ENCODE assay signal across 26 mouse cellular contexts in the genomic region with DNA sequence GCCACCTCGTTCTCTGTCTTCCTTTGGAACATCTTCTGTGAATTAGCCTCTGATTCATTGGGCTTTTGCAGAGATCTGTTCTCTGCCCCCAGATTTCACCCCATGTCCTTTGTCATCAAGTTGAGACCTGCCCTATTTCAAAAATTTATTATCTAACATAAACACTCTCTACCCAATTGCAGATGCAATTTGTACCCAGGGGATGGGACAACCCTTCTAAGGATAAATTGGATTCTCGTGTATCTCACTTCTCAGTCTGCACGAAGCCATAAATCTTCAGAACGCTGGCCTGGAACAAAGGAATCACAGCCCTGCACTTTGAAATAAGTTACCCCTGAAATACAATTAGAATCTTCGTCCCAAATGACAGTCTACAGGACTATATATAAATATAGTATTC.
A peak's percentile ranks its signal among the peaks of the same experiment; 100 is the strongest.
DNase-seq lines count a peak whose midpoint lies in the region; ATAC-seq lines count a peak whose summit lies in the region.
"Had no signal": no experiment of that assay in that cellular context is flagged by ENCODE, and none has a peak within 500 bp of the region (broad histone marks: within the 10 kb centered on the region; RNA-seq: fewer than 3 reads in every experiment).

No protein-coding gene starts in this region.

- ATAC-seq in hindbrain, embryonic 14.5 days (ENCODE audit: low FRiP score): no peak
- 0 out of 2 replicates have a peak, but pooled peaks have one; percentile 61 for ATAC-seq in neural tube, embryonic 12.5 days (ENCODE audit: low FRiP score, low read depth)
- peak; percentile 62 for ATAC-seq in neural tube, embryonic 14.5 days (ENCODE audit: low read depth)
- ATAC-seq: activated CD4-positive, CD25-positive, alpha-beta regulatory T cell, adult 4 months; CD4-positive, CD25-positive, alpha-beta regulatory T cell, adult 4 months; forebrain, embryonic 13.5 days; forebrain, embryonic 15.5 days; Patski had no signal

- H3K27ac ChIP-seq in hindbrain, embryonic 14.5 days: peak overlapping the region; percentile 34; the same call in 1 of the 2 replicates
- no peak overlapping the region for H3K27ac ChIP-seq in hindbrain, embryonic 10.5 days
- 0 out of 2 replicates have a peak overlapping the region, but pooled peaks have one; percentile 21 for H3K27ac ChIP-seq in neural tube, embryonic 12.5 days
- no peak overlapping the region for H3K27ac ChIP-seq in neural tube, embryonic 14.5 days (ENCODE audit: low read depth, low read length)
- H3K27ac ChIP-seq: embryonic facial prominence, embryonic 10.5 days; embryonic facial prominence, embryonic 12.5 days; forebrain, embryonic 13.5 days; forebrain, embryonic 15.5 days had no signal

- no peaks in the 10 kb centered on the region for H3K9me3 ChIP-seq in hindbrain, embryonic 14.5 days (ENCODE audit: control insufficient read depth, low read length)
- H3K9me3 ChIP-seq in hindbrain, embryonic 10.5 days: no peaks in the 10 kb centered on the region
- H3K9me3 ChIP-seq in neural tube, embryonic 12.5 days: no peaks in the 10 kb centered on the region
- H3K9me3 ChIP-seq in neural tube, embryonic 14.5 days (ENCODE audit: control insufficient read depth, low read length): no peaks in the 10 kb centered on the region
- H3K9me3 ChIP-seq: embryonic facial prominence, embryonic 10.5 days; embryonic facial prominence, embryonic 12.5 days; forebrain, embryonic 13.5 days; forebrain, embryonic 15.5 days had no signal

- no peak overlapping the region for H3K4me3 ChIP-seq in hindbrain, embryonic 14.5 days (replicated peaks; ENCODE audit: low read length)
- no peak overlapping the region for H3K4me3 ChIP-seq in hindbrain, embryonic 10.5 days
- H3K4me3 ChIP-seq in neural tube, embryonic 12.5 days: no peak overlapping the region
- no peak overlapping the region for H3K4me3 ChIP-seq in neural tube, embryonic 14.5 days (ENCODE audit: low read depth, low read length)
- H3K4me3 ChIP-seq: embryonic facial prominence, embryonic 10.5 days; embryonic facial prominence, embryonic 12.5 days; forebrain, embryonic 13.5 days; forebrain, embryonic 15.5 days had no signal

- no peak overlapping the region for H3K9ac ChIP-seq in hindbrain, embryonic 14.5 days
- no peak overlapping the region for H3K9ac ChIP-seq in neural tube, embryonic 12.5 days
- no peak overlapping the region for H3K9ac ChIP-seq in neural tube, embryonic 14.5 days (replicated peaks; ENCODE audit: low read depth, low read length)
- H3K9ac ChIP-seq: embryonic facial prominence, embryonic 12.5 days; forebrain, embryonic 13.5 days; forebrain, embryonic 15.5 days had no signal

- H3K36me3 ChIP-seq in hindbrain, embryonic 14.5 days (replicated peaks; ENCODE audit: control insufficient read depth, insufficient read depth): no peaks in the 10 kb centered on the region
- H3K36me3 ChIP-seq in hindbrain, embryonic 10.5 days: no peaks in the 10 kb centered on the region
- no peaks in the 10 kb centered on the region for H3K36me3 ChIP-seq in neural tube, embryonic 12.5 days
- H3K36me3 ChIP-seq in neural tube, embryonic 14.5 days (ENCODE audit: control insufficient read depth, insufficient read depth, low read length): no peaks in the 10 kb centered on the region
- H3K36me3 ChIP-seq: embryonic facial prominence, embryonic 10.5 days; embryonic facial prominence, embryonic 12.5 days; forebrain, embryonic 15.5 days; G1E had no signal

- DNase-seq in embryo, embryonic 11.5 days (ENCODE audit: low read depth, low spot score): peak; percentile 9
- no peak for DNase-seq in embryo, embryonic 10 days (ENCODE audit: low spot score)
- DNase-seq in hindbrain, embryonic 14.5 days (ENCODE audit: low spot score): no peak
- DNase-seq in hindbrain, embryonic 10.5 days (ENCODE audit: low spot score): no peak
- DNase-seq in neural tube, embryonic 10.5 days (ENCODE audit: extremely low spot score, low spot score): no peak
- no peak for DNase-seq in spleen, postnatal 4 days (ENCODE audit: low spot score in 2 of 2)
- DNase-seq: adrenal gland, adult 8-10 months; adrenal gland, postnatal 14 days; adrenal gland, postnatal 36 days; B cell, adult 2 months; cerebellum, adult 11-12 months; cerebellum, adult 2 months; cerebellum, adult 9-10 months; cerebellum, postnatal 10 days; cerebellum, postnatal 25 days; embryo, embryonic 11 days had no signal

- no peaks in the 10 kb centered on the region for H3K27me3 ChIP-seq in hindbrain, embryonic 14.5 days (ENCODE audit: control insufficient read depth, insufficient read depth, low read length)
- no peaks in the 10 kb centered on the region for H3K27me3 ChIP-seq in hindbrain, embryonic 10.5 days (ENCODE audit: insufficient read depth, poor library complexity, severe bottlenecking)
- H3K27me3 ChIP-seq in neural tube, embryonic 12.5 days (replicated peaks): no peaks in the 10 kb centered on the region
- H3K27me3 ChIP-seq in neural tube, embryonic 14.5 days (ENCODE audit: control insufficient read depth, insufficient read depth, low read length): no peaks in the 10 kb centered on the region
- H3K27me3 ChIP-seq: embryonic facial prominence, embryonic 12.5 days; forebrain, embryonic 13.5 days; forebrain, embryonic 15.5 days had no signal

- no peak overlapping the region for H3K4me2 ChIP-seq in hindbrain, embryonic 14.5 days (replicated peaks)
- H3K4me2 ChIP-seq in neural tube, embryonic 12.5 days (replicated peaks): no peak overlapping the region
- H3K4me2 ChIP-seq in neural tube, embryonic 14.5 days (ENCODE audit: low read depth, low read length): no peak overlapping the region
- H3K4me2 ChIP-seq: embryonic facial prominence, embryonic 12.5 days; forebrain, embryonic 13.5 days; forebrain, embryonic 15.5 days had no signal

- WGBS in hindbrain, embryonic 14.5 days: 65% methylated on average over 5 of the region's 5 CpGs
- WGBS in hindbrain, embryonic 10.5 days: 84% methylated on average over 5 of the region's 5 CpGs
- WGBS in neural tube, embryonic 12.5 days: 48% methylated on average over 5 of the region's 5 CpGs
- WGBS in neural tube, embryonic 14.5 days: 40% methylated on average over 5 of the region's 5 CpGs

- no peaks in the 10 kb centered on the region; the same call in 1 of the 2 replicates for H3K4me1 ChIP-seq in hindbrain, embryonic 14.5 days (replicated peaks; ENCODE audit: control insufficient read depth, insufficient read depth, low read length)
- no peaks in the 10 kb centered on the region for H3K4me1 ChIP-seq in hindbrain, embryonic 10.5 days (replicated peaks)
- H3K4me1 ChIP-seq in neural tube, embryonic 12.5 days: no peaks in the 10 kb centered on the region
- H3K4me1 ChIP-seq in neural tube, embryonic 14.5 days (ENCODE audit: control insufficient read depth, insufficient read depth, low read length): no peaks in the 10 kb centered on the region
- H3K4me1 ChIP-seq: embryonic facial prominence, embryonic 10.5 days; embryonic facial prominence, embryonic 12.5 days; forebrain, embryonic 13.5 days; forebrain, embryonic 15.5 days had no signal

Comparison
In these comparisons a context has a peak if more than half of its experiments do, and no peak if none do; other contexts are left out.
1. H3K27ac ChIP-seq: peak in hindbrain, embryonic 14.5 days (single experiment) and neural tube, embryonic 12.5 days (single experiment); none in hindbrain, embryonic 10.5 days (single experiment) and neural tube, embryonic 14.5 days (single experiment).